Mouse (Mus musculus): Measurements from ENCODE around the gene Gm20662.
"Not testable (repeated sequence)": the region's sequence is repeated elsewhere in the genome, so short reads cannot be mapped to it uniquely, and the experiment has no call there.

The Gm20662 gene

DNA sequence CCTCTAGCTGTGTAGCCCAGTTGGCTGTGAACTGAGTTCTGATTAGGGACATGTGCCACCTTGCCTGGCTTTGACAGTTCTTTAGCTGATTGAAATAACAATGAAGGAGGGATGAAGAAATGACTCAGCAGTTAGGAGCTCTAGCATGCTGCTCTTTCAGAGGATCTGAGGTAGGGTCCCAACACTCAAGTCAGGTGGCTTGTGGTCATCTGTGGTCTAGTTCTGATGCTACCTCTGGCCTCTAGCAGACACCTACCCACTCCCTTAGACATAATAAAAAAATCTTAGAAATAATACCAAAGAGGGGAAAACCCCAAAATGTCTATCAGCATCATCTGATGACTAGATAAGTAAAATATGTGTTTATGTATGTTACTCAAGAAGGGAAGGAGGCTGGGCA is 14.2 kb downstream of the Gm20662 start:
- no peak for DNase-seq (ENCODE audit: low spot score)

DNA sequence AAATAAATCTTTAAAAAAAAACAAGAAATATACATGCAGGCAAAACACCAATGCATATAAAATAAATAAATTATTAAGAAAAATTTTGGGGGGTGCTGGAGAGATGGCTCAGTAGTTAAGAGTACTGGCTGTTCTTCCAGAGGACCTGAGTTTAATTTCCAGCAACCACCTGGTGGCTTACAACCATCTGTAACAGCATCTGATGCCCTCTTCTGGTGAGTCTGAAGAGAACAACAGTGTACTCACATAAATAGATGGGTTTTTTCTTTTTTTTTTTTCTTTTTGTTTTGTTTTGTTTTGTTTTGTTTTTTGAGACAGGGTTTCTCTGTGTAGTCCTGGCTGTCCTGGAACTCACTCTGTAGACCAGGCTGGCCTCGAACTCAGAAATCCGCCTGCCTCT is 17.4 kb downstream of the Gm20662 start:
- not testable (repeated sequence) for DNase-seq (ENCODE audit: low spot score)

DNA sequence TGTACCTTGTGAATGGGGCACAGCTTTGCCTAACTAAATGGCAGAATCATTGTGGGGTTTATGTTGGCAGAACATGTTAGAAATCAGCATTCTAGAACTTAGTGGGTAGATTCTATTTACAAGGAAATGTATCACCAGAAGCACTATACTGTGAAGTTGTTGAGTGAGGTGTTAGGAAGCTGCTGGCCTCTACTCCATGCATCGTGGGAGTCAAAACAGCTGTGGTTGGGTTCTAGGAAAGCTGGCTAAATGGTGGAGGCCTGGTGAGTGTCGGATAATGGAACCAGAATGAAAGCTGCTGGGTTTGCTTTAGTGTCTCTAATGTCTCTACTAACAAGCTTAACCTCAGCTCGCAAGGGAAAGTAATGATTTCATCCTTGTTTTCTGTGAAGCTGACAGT is 21.0 kb downstream of the Gm20662 start:
- DNase-seq (ENCODE audit: low spot score): no peak

DNA sequence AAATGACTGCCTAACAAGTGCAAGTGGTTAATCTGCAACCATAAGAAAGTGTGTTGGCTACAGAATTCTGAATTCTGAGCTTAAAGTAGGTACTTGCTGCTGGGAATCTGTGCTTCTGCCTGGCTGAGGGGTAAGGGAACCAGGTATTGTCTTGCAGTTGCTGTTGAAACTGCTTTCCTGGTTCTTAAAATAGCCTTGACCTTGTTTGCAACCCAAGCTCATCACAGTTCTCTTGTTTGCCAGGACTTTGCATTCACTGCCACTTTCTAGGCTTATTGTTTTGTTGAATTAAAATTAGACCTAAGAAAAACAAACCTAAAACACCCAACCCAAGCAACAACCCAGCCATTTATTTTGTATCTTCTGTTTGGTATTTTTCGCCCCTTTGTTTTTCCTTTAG is 24.6 kb downstream of the Gm20662 start:
- no peak for DNase-seq (ENCODE audit: low spot score)

DNA sequence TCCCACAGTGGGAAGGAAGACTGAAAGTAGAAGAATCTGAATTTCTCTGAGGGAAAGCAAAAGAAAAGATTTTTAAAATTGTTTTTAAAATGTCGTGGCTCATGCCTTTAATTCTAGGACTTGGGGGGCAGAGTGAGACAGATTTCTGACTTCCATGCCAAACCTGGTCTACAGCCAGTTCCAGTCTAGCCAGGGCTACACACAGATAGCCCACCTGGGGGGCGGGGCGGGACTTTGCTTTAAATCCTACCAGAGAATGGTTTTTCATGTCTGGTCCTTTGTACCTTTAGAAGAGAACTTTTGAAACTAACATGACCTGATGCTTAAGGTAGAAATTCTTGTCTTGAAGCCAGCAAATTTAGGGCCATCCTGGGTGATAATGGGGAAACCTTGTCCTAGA is 27.1 kb downstream of the Gm20662 start:
- DNase-seq (ENCODE audit: low spot score): no peak

DNA sequence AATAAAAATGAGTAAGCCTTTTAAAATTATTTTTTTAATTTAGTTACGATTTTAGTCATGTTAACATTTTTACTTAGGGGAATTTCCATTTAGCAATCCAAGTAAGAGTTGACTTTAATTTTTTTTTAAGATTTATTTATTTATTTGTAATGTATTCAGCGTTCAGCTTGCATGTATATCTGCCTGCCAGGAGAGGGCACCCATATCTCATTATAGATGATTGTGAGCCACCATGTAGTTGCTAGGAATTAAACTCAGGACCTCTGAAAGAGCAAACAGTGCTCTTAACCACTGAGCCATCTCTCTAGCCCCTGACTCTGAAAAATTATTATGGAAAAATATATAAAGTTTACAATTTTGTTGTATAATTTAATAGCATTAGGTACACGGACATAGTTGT is 30.4 kb downstream of the Gm20662 start:
- no peak for DNase-seq (ENCODE audit: low spot score)

DNA sequence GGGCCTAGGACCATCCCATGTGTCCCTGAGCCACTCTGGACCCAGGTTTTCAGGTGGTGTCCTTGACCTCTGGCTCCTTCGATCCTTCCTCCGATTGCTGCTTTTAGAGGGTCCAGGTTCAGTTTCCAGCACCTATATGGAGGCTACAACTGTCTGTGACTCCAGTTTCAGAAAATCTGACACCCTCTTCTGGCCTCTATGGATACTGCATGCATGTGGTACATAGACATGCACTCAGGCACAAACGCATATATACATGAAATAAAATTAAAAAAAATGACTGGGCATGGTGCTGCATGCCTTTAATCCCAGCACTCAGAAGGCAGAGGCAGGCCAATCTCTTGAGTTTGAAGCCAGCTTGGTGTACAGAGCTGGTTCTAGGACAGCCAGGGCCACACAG is 31.7 kb downstream of the Gm20662 start:
- DNase-seq (ENCODE audit: low spot score): no peak

DNA sequence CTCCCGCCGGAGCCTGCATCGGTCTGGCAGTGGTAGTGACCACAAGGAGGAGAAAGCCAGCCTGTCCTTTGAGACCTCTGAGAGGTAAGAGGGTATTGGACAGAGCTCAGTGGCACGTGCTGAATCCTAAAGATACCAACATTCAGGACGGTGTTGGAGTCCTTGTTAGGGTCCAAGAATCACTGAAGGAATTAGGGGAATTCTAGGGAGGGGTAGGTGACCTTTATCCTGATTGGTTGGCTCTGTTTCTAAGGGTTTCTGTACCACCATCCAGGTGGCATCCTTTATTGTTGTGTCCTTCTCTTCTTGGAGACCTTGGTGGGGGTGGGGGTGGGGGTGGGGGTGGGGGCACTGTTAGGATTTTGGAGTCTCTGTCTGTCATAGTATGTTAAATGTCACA is 36.0 kb downstream of the Gm20662 start:
- DNase-seq (ENCODE audit: low spot score): no peak

DNA sequence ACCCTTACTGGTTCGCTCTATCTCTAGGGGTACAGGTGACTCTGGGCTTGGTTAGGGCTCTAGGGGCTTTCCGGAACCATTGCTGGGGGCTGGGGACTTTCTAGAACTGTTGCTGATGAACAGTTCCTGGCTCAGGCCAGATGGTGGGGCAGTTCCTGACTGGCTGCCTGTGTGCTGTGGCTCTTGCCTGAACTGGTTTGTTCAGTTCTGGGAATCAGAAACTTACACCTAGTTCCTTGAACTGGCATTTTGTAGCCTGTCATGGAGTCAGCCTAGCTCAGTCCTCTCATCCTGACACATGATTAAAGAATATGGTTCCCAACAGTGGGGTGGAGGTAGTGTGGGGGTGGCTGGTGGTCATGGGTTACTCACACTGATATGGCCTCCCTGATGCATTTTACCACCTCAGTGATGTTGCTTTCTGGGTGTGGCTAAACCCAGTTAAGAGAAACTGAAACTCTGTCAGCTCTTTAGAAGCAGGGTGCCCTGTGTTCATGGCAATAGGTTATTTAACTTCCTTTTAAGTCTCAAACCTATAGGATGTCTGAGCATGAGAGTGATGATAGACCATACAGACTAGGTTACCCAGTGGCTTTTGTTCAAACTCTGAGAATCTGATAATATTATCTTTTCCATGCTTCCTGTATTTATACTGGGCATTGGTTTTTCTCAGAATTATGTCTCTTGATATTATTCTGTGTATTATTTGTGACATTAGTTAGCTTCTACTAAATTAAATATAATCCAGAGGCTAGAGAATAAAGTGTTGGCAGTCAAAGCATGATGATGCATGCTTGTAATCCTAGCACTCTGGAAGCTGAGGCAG is 39.4 kb downstream of the Gm20662 start:
- DNase-seq (ENCODE audit: low spot score): no peak

DNA sequence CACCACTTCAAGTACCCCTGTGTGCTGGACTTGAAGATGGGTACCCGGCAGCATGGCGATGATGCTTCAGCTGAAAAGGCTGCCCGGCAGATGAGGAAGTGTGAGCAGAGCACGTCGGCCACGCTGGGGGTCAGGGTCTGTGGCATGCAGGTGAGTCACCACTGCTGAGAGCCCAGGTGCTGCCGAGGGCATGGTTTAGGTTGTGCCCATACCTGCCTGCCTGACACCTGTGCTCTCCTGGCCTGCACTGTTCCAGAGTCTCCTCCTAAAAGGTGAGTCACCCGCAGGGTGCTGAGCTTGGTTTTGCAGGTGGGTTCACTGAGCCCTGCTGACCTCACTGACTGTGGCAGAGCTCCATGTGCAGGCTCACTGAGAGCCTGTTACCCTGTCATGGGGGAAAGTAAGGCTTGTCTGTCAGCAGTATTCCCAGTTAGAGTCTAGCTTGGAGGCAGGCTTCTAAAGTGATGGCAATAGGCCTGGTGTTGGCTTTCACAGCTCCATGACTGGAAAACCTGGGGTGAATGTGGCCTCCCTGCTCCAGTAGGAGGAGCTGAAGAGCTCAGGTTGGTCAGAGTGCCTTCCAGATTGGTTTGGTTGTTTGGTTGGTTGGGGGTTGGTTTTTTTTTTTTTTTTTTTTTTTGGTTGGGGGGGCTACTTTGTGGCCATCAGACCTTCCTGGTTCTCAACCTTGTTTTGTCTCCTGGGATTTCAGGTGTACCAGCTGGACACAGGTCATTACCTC is 48.8 kb downstream of the Gm20662 start:
- DNase-seq (ENCODE audit: low spot score): no peak

DNA sequence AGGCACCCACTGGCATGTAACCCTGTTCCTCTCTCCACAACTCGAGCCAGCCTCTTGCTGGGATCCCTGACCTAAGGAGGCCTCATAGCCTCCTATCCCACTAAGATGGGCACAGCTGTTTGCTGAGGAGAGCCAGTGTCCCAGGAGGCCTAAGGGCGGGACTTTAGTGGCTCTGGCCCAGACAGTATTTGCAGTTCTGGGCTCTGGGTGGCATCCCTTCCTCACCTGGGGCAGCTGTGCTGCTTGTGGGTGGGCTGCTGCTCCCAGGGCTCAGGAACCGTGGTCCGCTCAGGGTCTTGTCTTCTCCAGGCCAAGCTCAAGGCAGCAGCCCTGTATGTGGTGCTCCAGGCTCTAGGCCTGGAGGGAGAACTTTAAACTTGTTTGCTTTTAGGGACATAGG is 50.4 kb downstream of the Gm20662 start:
- DNase-seq (ENCODE audit: low spot score): no peak

DNA sequence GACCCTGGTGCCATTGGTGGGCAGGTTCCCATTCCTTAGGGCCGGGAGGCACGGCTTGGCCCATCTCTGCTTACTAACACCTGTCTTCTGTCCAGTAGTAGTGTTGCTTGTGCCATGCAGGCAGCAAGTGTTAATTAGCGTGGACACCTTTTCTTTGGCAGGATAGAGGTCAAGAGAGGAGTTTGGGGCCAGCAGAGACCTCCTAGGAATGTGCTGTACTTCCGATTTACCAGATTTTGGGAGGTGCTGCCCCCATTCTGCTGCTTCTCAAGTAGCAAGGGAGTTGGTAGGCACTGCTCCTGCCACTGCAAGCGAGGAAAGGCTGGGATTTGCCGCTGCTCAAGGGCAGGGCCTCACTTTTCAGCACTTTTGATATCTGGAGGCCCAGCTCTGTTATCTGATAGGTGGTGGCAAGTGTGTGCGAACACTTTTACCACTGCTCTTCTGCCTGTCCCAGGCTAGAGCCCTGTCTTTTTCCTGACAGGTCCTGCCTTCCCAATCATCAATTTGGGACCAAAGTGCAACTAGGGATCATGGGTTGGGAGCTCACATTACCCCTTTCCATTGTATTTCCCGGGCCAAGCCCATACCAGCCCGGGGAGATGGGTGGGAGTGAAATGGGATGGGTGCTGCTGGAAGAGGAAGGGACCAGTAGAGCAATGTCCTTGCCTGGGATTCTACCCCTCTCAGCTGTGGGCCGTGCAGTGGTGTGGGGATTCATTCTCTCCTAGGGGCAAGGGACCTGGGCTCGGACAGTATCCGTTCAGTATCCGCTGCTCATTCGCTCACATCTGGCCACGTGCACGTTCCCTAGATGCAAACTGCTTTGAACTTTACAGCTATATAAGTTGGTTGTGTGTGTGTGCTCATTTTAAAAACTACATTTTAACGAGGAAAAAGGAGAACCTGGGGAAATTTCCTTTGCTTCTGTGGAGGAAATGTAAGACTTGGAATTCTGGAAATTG is 51.7 kb downstream of the Gm20662 start:
- DNase-seq (ENCODE audit: low spot score): no peak

DNA sequence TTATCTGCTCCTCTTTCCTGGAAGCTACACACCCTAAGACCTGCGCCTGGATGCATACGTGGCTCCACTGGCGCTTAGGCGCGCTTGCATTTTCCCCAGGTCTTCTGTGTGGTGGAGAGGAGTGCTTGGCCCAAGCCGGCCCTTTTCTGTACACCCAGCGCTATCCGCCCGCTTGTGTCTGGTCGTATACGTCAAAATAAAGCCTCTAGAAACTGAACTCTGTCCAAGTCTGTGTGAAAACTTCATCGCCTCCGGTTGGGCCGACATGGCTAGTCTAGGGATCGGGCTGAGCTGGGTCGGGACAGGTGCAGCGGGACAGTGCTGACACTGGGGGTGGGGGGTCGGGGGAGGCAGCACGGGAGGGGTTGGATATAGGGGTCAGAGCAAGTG is 52.4 kb downstream of the Gm20662 start:
- no peak for DNase-seq (ENCODE audit: low spot score)

DNA sequence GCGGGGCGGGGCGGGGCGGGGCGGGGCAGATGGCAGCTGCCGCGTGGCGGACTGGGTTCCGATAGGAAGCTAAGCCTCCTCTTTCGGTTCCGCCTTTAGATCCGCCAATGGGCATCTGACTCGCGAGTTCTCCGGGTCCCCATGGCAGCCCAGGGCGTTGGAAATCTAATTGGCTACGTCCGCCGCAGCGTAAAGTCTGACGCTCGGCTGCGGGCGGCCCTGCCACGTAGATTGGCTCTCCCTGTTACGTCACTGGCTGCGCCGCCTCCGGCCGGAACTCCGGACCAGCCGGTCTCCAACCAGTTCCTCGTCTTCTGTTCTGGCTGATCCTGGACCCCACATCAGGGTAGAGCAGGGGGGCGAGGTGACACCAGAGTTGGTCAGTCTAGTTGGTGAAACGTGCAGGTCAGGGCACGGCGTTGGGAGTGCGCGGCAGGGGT is 52.9 kb downstream of the Gm20662 start, which contains the start of gene Gmppb:
Gene Gmppb (plus strand): TSS at position 227 of the 440 bp plus-strand sequence.
- DNase-seq (ENCODE audit: low spot score): peak; percentile 94

DNA sequence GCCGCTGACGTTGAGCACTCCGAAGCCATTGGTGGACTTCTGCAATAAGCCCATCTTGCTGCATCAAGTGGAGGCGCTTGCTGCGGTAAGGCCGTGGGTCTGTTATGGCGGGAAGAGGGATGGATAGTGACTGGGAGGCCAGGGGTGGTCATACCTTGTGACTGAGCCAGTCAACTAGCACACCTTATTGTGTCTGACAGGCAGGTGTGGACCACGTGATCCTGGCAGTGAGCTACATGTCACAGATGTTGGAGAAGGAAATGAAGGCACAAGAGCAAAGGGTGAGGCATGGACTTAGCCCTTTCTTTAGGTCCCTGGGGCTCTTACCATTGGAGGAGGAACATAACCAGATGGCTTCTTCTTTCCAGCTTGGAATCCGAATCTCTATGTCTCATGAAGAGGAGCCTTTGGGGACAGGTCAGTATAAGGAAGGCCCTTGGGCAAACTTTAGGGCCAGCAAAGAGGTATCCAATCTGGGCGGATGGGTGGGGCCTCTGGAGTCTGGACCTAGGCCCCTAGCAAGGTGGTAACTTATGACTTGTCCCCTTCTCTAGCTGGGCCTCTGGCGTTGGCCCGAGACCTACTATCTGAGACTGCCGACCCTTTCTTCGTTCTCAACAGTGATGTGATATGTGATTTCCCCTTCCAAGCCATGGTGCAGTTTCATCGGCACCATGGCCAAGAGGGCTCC is 53.6 kb downstream of the Gm20662 start:
- DNase-seq (ENCODE audit: low spot score): no peak

DNA sequence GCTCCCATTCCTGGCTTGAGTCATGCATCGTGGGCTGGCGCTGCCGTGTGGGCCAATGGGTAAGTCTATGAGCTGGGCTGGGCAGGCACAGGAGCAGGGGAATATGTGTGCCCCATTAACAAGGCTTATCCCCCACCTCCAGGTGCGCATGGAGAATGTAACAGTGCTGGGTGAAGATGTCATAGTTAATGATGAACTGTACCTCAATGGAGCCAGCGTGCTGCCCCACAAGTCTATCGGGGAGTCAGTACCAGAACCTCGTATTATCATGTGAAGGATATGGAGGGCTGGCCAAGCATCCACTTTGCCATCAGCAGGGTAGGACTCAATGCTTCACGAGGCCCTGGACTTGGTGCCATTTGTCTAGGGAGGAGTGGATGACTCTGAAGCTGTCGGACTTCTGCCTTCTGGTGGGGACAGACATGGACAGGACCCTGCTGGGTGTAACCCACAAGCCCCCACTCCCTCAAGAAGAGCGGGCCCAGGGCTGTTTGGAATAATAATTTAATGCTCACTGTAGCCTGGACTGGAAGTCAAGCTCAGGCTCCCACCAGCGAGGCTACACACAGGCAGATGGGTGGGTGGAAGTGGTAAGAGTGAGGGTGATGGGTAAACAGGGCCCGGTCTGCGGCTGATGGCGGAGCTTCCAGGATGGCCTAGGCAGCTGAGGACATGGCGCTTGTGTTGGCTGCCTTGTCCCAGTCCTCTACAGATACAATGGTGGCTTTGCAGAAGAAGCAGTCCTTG is 55.2 kb downstream of the Gm20662 start:
- DNase-seq (ENCODE audit: low spot score): no peak

DNA sequence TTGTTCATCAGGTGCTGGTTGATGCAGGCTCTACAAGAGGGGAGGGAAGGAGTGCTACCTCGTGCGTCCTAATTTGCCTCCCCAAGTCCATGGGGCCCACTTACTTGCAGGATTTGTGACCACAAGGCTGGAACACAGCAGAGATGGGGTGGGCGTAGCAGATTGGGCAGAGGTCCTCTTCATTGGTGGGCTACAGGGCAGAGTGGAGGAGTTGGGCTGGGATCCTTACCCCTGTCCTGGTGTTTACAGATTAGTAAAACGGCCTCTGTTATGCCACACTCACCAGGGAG is 55.7 kb downstream of the Gm20662 start:
- DNase-seq (ENCODE audit: low spot score): no peak

DNA sequence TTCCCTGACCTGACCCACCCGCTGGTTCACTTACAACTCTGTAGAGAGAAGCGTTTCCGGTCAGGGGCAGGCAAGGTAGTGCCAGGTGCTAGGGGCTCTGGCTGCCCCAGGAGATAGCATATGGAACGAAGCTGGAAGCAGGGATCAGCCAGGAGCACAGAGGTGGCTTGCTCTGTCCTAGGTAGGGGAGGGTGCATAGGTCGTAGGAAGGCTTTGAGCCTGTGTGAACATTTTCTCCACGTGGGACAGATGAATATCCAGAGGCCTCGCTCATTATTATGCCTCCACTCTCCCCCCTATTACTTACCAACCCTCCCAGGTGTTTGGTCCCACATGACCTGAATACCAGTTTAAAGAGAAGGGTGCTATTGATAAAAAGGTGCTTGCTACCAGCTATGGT is 56.3 kb downstream of the Gm20662 start:
- no peak for DNase-seq (ENCODE audit: low spot score)

DNA sequence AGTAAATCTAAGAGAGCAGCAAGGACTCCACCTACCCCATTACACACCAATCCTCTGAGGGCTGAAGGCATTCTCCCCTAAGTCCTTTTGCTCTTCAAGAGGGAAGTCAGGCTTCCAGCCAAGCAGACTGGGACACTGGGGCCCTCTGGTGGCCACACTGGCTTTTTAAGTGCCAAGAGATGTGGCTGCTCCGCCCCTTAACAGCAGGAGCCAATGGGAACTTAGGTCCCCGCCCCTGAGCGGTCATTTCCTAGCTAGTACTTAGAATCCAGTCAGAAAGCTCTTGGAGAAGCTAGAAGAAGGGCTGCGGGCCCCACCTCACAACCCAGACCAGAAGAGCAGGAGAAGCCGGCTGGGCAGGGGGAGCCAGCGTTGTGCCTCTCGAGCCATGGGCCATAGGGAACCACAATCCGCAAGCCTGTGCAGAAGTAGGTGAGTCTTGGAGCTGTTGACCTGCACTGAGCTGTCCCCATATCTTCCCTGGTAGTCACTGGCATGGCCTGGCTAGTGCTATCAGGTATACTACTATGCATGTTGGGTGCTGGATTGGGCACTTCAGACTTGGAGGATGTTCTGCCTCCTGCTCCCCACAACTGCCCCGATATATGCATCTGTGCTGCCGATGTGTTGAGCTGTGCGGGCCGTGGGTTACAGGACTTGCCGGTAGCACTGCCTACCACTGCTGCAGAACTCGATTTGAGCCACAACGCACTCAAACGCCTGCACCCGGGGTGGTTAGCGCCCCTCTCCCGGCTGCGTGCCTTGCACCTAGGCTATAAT is 56.9 kb downstream of the Gm20662 start, which contains the start of gene Amigo3:
Gene Amigo3 (plus strand): TSS at position 275 of the 780 bp plus-strand sequence.
- DNase-seq (ENCODE audit: low spot score): peak; percentile 99

DNA sequence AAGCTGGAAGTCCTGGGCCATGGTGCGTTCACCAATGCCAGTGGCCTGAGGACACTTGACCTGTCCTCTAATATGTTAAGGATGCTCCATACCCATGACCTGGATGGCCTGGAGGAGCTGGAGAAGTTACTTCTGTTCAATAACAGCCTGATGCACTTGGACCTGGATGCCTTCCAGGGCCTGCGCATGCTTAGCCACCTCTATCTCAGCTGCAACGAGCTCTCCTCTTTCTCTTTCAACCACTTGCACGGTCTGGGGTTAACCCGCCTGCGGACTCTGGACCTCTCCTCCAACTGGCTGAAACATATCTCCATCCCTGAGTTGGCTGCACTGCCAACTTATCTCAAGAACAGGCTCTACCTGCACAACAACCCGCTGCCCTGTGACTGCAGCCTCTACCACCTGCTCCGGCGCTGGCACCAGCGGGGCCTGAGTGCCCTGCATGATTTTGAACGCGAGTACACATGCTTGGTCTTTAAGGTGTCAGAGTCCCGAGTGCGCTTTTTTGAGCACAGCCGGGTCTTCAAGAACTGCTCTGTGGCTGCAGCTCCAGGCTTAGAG is 57.6 kb downstream of the Gm20662 start:
- no peak for DNase-seq (ENCODE audit: low spot score)
